Mouse (Mus musculus): Measurements from ENCODE around the gene Olfr1410.
A peak's percentile ranks its signal among the peaks of the same experiment; 100 is the strongest.

The Olfr1410 gene

DNA sequence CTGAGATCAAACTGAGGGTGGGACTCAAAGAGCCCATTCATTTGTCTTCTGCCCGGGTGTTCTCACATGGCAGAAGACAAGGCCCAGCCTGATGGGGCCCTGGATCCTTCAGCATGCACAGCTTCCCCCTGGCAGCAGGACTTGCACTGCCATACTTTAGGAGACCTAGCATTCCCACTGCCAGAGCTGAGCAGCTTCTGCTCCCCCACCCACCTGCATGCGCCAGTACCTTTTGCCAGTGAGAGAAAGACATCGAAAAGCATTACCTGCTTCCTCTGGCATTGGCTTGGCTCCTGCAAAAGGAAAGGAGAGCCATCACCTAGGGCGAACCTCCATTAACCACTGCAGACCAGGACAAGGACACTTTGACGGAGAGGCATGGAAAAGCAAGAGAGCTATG, 39.3 kb downstream of the Olfr1410 start:
- H3K4me3 ChIP-seq (replicated peaks; ENCODE audit: low read length) = no peak overlapping the region
- peaks cover 34% of the 10 kb centered on the region for H3K4me1 ChIP-seq (replicated peaks; ENCODE audit: low read depth, low read length)
- TF ChIP-seq CTCF (conservative IDR thresholded peaks at IDR 0.05; ENCODE audit: low read length) (no peak), POU5F1 (IDR thresholded peaks at IDR 0.05; ENCODE audit: borderline replicate concordance, low read length) (no peak), NANOG (IDR thresholded peaks at IDR 0.05; ENCODE audit: borderline replicate concordance, low read length) (no peak)
- H3K27me3 ChIP-seq (ENCODE audit: insufficient read depth, low read length) = peaks cover 21% of the 10 kb centered on the region
- no peaks in the 10 kb centered on the region for H3K9me3 ChIP-seq (ENCODE audit: low read length)
- H3K36me3 ChIP-seq (ENCODE audit: insufficient read depth, low read length) = peaks cover 2% of the 10 kb centered on the region; the same call in 1 of the 2 replicates

DNA sequence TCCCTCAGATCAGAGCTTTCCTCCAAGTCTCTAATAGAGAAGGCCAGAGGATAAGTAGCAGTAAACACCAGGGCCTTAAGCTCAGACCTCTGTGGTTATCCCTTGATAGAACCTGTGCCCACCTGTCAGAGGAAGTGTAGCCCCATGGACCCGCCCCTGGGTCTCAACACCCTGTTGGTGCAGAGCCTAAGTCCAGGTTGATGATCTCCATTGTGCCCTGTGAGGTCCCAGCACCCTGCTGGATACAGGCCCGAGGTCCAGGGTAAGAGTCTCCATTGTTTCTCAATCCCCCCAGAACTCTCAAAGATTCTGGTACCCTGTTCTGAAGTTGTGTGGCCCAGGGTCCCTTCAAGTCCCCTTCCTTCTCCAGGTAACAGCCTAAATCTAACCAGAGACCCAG, 40.5 kb downstream of the Olfr1410 start:
- Histone ChIP-seq H3K27me3 (ENCODE audit: insufficient read depth, low read length) (peaks cover 24% of the 10 kb centered on the region), H3K36me3 (ENCODE audit: insufficient read depth, low read length) (no peaks in the 10 kb centered on the region), H3K9me3 (ENCODE audit: low read length) (no peaks in the 10 kb centered on the region), H3K4me3 (replicated peaks; ENCODE audit: low read length) (no peak overlapping the region), H3K4me1 (replicated peaks; ENCODE audit: low read depth, low read length) (peaks cover 22% of the 10 kb centered on the region)
- no peak for TF ChIP-seq CTCF (conservative IDR thresholded peaks at IDR 0.05; ENCODE audit: low read length)
- no peak for TF ChIP-seq POU5F1 (IDR thresholded peaks at IDR 0.05; ENCODE audit: borderline replicate concordance, low read length)
- TF ChIP-seq NANOG (IDR thresholded peaks at IDR 0.05; ENCODE audit: borderline replicate concordance, low read length) = no peak

DNA sequence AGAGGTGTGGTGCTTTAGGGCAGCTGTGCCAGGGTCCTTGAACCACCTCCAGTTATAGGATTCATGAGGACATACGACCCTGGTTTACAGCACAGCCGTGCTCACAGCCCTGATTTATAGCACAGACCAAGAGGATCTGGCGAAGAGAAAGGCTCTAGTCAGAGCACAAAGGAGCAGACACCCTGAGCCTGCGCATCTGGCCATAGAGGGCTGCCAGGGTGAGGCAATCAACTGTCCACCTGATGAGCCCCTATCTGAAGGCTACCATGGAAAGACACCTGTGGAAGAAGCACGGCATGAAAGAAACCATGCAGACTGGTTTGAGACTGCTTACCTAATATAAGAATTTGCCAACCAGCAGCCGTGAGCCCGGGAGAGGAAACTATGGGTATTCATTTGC, 41.0 kb downstream of the Olfr1410 start:
- Histone ChIP-seq H3K4me1 (replicated peaks; ENCODE audit: low read depth, low read length) (peaks cover 19% of the 10 kb centered on the region), H3K4me3 (replicated peaks; ENCODE audit: low read length) (no peak overlapping the region), H3K9me3 (ENCODE audit: low read length) (no peaks in the 10 kb centered on the region), H3K27me3 (ENCODE audit: insufficient read depth, low read length) (peaks cover 24% of the 10 kb centered on the region), H3K36me3 (ENCODE audit: insufficient read depth, low read length) (no peaks in the 10 kb centered on the region)
- TF ChIP-seq POU5F1 (IDR thresholded peaks at IDR 0.05; ENCODE audit: borderline replicate concordance, low read length) (no peak), CTCF (conservative IDR thresholded peaks at IDR 0.05; ENCODE audit: low read length) (no peak), NANOG (IDR thresholded peaks at IDR 0.05; ENCODE audit: borderline replicate concordance, low read length) (no peak)

DNA sequence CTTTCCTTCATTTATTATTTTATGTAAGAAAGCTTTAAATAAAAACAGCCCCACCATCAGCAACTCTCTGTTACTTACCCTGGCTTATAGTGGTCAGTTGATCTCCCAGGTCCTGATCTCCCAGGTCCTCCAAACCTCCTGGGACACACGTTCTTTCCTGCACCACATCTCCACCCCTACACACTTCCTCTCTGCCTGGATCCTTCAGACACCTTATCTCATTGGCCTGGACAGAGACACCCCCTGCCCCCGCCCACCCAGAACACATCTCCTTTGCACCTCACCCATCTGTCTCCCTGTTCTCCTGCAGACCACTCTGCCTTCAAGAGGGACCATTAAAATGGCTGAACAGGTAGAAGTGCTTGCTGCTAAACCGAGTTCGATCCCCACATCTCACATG, 41.4 kb downstream of the Olfr1410 start:
- H3K4me1 ChIP-seq (replicated peaks; ENCODE audit: low read depth, low read length) = peaks cover 18% of the 10 kb centered on the region
- TF ChIP-seq POU5F1 (IDR thresholded peaks at IDR 0.05; ENCODE audit: borderline replicate concordance, low read length) = no peak
- TF ChIP-seq CTCF (conservative IDR thresholded peaks at IDR 0.05; ENCODE audit: low read length) = no peak
- TF ChIP-seq NANOG (IDR thresholded peaks at IDR 0.05; ENCODE audit: borderline replicate concordance, low read length) = no peak
- peaks cover 25% of the 10 kb centered on the region for H3K27me3 ChIP-seq (ENCODE audit: insufficient read depth, low read length)
- no peaks in the 10 kb centered on the region for H3K9me3 ChIP-seq (ENCODE audit: low read length)
- no peaks in the 10 kb centered on the region for H3K36me3 ChIP-seq (ENCODE audit: insufficient read depth, low read length)
- H3K4me3 ChIP-seq (replicated peaks; ENCODE audit: low read length) = no peak overlapping the region

GRCm38 (mm10) chr1:92647752-92648151, 42.2 kb downstream of the Olfr1410 start:
- H3K27me3 ChIP-seq (ENCODE audit: insufficient read depth, low read length) = peaks cover 31% of the 10 kb centered on the region
- no peak overlapping the region for H3K4me3 ChIP-seq (replicated peaks; ENCODE audit: low read length)
- TF ChIP-seq CTCF (conservative IDR thresholded peaks at IDR 0.05; ENCODE audit: low read length) = peak; percentile 88
- no peak for TF ChIP-seq POU5F1 (IDR thresholded peaks at IDR 0.05; ENCODE audit: borderline replicate concordance, low read length)
- TF ChIP-seq NANOG (IDR thresholded peaks at IDR 0.05; ENCODE audit: borderline replicate concordance, low read length) = no peak
- H3K36me3 ChIP-seq (ENCODE audit: insufficient read depth, low read length) = no peaks in the 10 kb centered on the region
- peaks cover 13% of the 10 kb centered on the region for H3K4me1 ChIP-seq (replicated peaks; ENCODE audit: low read depth, low read length)
- no peaks in the 10 kb centered on the region for H3K9me3 ChIP-seq (ENCODE audit: low read length)

DNA sequence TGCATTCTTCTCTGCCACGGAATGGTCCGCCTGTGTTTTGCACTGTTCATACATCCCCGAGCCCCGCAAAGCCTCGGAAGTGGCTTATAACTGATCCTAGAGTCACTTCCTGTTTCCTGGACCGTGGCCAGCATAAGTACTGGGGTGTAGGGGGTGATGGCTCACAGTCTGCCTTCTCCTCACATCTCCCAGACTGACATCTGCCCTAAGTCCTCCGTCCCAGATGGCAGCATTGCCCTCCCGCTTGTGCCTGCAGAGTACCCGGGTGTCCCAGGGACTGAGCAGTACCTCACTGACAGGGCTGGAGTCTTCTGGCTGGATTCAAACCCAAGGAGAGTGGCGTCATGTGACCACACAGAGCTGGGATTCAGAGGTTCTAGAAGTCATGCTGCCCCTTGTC, 42.6 kb downstream of the Olfr1410 start:
- Histone ChIP-seq H3K4me3 (replicated peaks; ENCODE audit: low read length) (no peak overlapping the region), H3K36me3 (ENCODE audit: insufficient read depth, low read length) (no peaks in the 10 kb centered on the region), H3K27me3 (ENCODE audit: insufficient read depth, low read length) (peaks cover 33% of the 10 kb centered on the region), H3K4me1 (replicated peaks; ENCODE audit: low read depth, low read length) (peaks cover 13% of the 10 kb centered on the region), H3K9me3 (ENCODE audit: low read length) (no peaks in the 10 kb centered on the region)
- no peak for TF ChIP-seq NANOG (IDR thresholded peaks at IDR 0.05; ENCODE audit: borderline replicate concordance, low read length)
- no peak for TF ChIP-seq CTCF (conservative IDR thresholded peaks at IDR 0.05; ENCODE audit: low read length)
- no peak for TF ChIP-seq POU5F1 (IDR thresholded peaks at IDR 0.05; ENCODE audit: borderline replicate concordance, low read length)

DNA sequence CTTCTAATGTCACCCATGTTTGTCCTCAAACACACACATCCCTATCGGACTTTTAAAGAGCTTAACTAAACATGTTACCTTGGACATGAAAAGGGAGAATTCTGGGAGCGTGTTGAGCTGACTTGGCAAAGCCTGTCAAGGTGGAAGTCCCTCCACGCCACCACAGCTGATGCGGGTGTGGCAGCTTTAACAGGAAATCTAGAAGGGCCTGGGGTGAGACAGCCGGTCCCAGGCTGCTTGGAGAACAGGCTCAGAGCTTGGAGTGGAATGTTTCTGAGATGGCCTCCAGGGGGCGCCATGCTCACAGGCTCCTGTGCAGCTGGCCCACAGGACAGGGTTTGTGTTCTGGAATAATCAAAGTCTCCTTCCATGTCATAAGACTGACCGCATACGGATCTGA, 43.1 kb downstream of the Olfr1410 start, which contains the start of gene Otos:
TSS of gene Otos (minus strand) at position 169 of the 400 bp plus-strand sequence.
- H3K27me3 ChIP-seq (ENCODE audit: insufficient read depth, low read length) = peaks cover 33% of the 10 kb centered on the region
- no peaks in the 10 kb centered on the region for H3K36me3 ChIP-seq (ENCODE audit: insufficient read depth, low read length)
- no peaks in the 10 kb centered on the region for H3K9me3 ChIP-seq (ENCODE audit: low read length)
- TF ChIP-seq CTCF (conservative IDR thresholded peaks at IDR 0.05; ENCODE audit: low read length) (peak; percentile 72), POU5F1 (IDR thresholded peaks at IDR 0.05; ENCODE audit: borderline replicate concordance, low read length) (no peak), NANOG (IDR thresholded peaks at IDR 0.05; ENCODE audit: borderline replicate concordance, low read length) (no peak)
- peaks cover 13% of the 10 kb centered on the region for H3K4me1 ChIP-seq (replicated peaks; ENCODE audit: low read depth, low read length)
- no peak within 1 kb of the TSS for H3K4me3 ChIP-seq (replicated peaks; ENCODE audit: low read length)

DNA sequence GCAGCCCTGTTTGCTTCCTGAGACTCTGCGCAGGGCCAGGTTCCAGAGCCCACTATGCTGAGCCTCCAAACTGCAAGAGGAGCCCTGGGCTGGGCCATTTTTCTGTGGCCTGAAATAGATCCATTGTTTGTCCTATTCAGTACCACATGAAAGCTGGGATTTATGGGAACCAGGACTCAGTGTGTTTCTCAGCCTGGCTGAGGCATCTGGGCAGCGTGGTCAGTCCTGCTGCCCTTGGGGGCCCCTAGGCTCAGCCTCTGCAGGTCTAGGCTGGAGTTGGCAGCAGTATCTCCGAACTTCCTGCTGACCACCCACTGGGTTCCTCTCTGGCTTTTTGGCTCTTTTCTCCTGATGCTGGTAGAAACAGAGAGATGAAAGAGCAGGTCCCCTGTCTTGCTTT, 45.9 kb downstream of the Olfr1410 start:
- H3K4me3 ChIP-seq (replicated peaks; ENCODE audit: low read length) = no peak overlapping the region
- peaks cover 13% of the 10 kb centered on the region for H3K4me1 ChIP-seq (replicated peaks; ENCODE audit: low read depth, low read length)
- no peaks in the 10 kb centered on the region for H3K36me3 ChIP-seq (ENCODE audit: insufficient read depth, low read length)
- H3K27me3 ChIP-seq (ENCODE audit: insufficient read depth, low read length) = peaks cover 28% of the 10 kb centered on the region
- TF ChIP-seq CTCF (conservative IDR thresholded peaks at IDR 0.05; ENCODE audit: low read length) (no peak), NANOG (IDR thresholded peaks at IDR 0.05; ENCODE audit: borderline replicate concordance, low read length) (no peak), POU5F1 (IDR thresholded peaks at IDR 0.05; ENCODE audit: borderline replicate concordance, low read length) (no peak)
- H3K9me3 ChIP-seq (ENCODE audit: low read length) = no peaks in the 10 kb centered on the region

DNA sequence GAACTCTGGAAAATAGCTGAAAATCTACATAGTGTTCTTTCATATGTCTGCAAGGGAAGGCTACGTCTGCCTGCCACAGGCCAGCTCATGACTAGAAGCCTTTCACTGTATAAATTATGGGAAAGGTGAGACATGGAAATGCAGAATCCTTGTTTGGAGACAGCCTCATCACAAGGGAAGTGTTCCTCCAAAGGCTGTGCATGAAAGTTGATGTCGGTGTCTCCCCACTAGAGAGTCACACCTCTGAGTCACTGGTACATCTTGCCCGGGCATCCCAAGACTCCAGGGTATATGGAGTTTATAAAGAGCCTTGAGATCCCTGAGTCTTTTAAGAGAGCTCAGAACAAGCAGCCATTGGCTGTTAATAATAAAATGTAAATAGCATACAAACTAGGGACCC, 47.6 kb downstream of the Olfr1410 start:
- no peak overlapping the region for H3K4me3 ChIP-seq (replicated peaks; ENCODE audit: low read length)
- TF ChIP-seq POU5F1 (IDR thresholded peaks at IDR 0.05; ENCODE audit: borderline replicate concordance, low read length) = no peak
- TF ChIP-seq CTCF (conservative IDR thresholded peaks at IDR 0.05; ENCODE audit: low read length) = no peak
- no peak for TF ChIP-seq NANOG (IDR thresholded peaks at IDR 0.05; ENCODE audit: borderline replicate concordance, low read length)
- no peaks in the 10 kb centered on the region for H3K36me3 ChIP-seq (ENCODE audit: insufficient read depth, low read length)
- H3K9me3 ChIP-seq (ENCODE audit: low read length) = no peaks in the 10 kb centered on the region
- H3K27me3 ChIP-seq (ENCODE audit: insufficient read depth, low read length) = peaks cover 32% of the 10 kb centered on the region
- H3K4me1 ChIP-seq (replicated peaks; ENCODE audit: low read depth, low read length) = peaks cover 6% of the 10 kb centered on the region
